Mouse (Mus musculus): ENCODE data around the gene Ccl25.
"Not testable (repeated sequence)": the region's sequence is repeated elsewhere in the genome, so short reads cannot be mapped to it uniquely, and the experiment has no call there.

Gene Ccl25

GRCm38 (mm10) chr8:4347661-4348060 lies 22.7 kb downstream of the Ccl25 start:
- DNase-seq, result no peak

GRCm38 (mm10) chr8:4348275-4348674 lies 23.3 kb downstream of the Ccl25 start:
- no peak for DNase-seq

GRCm38 (mm10) chr8:4349335-4349734 lies 24.3 kb downstream of the Ccl25 start:
- no peak for DNase-seq

GRCm38 (mm10) chr8:4350618-4351017 lies 25.6 kb downstream of the Ccl25 start:
- DNase-seq, result no peak

GRCm38 (mm10) chr8:4352562-4352961 lies 27.6 kb downstream of the Ccl25 start:
- not testable (repeated sequence) for DNase-seq

- DNase-seq, result no peak
Observed at GRCm38 (mm10) chr8:4353741-4354140, 28.7 kb downstream of the Ccl25 start.

GRCm38 (mm10) chr8:4354516-4354915 lies 29.5 kb downstream of the Ccl25 start:
- DNase-seq, result no peak

DNA sequence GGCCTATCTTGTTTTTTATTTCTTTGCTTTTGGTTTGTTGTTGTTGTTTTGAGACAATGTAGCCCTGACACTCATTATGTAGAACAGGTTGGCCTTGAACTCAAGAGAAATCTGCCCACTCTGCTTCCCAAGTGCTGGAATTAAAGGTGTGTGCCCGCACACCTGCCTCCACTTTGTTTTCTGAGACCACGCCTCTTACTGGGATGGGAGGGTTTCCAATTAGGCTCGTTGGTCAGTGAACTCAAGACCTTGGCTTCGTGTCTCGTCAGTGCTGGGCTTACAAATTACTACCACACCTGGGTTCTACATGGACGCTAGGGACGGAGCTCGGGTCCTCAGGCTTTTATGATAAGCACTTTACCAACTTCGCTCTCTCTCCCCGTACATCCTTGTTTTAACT lies 30.4 kb downstream of the Ccl25 start:
- DNase-seq, result no peak

DNA sequence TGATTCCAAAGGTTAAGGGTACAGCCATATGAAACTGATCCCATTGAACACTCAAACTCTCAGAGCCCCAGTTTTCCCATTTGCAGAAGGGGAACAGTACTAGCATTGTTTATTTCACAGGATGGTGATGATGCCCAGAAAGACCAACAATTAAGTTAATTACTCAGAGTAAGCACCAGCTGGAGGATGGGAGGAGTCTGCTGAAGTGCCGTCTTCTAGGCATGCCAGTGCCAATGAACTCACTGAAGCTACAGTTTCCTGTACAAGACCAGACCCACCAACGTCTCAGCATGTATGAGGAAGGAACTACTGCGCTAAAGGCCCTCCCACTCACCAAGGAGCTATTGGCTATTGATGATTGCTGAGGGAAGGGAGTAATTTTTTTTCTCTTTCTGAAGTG lies 34.4 kb downstream of the Ccl25 start:
- no peak for DNase-seq

- DNase-seq, result no peak
Observed at GRCm38 (mm10) chr8:4360922-4361321, 35.9 kb downstream of the Ccl25 start.

- no peak for DNase-seq
Observed at GRCm38 (mm10) chr8:4366189-4366588, 41.2 kb downstream of the Ccl25 start.

GRCm38 (mm10) chr8:4367808-4368207 lies 42.8 kb downstream of the Ccl25 start:
- no peak for DNase-seq

GRCm38 (mm10) chr8:4368470-4368869 lies 43.5 kb downstream of the Ccl25 start:
- no peak for DNase-seq

- DNase-seq, result peak; percentile 18
Observed at GRCm38 (mm10) chr8:4370078-4370477, 45.1 kb downstream of the Ccl25 start.

GRCm38 (mm10) chr8:4372657-4373056 lies 47.6 kb downstream of the Ccl25 start:
- DNase-seq, result no peak

DNA sequence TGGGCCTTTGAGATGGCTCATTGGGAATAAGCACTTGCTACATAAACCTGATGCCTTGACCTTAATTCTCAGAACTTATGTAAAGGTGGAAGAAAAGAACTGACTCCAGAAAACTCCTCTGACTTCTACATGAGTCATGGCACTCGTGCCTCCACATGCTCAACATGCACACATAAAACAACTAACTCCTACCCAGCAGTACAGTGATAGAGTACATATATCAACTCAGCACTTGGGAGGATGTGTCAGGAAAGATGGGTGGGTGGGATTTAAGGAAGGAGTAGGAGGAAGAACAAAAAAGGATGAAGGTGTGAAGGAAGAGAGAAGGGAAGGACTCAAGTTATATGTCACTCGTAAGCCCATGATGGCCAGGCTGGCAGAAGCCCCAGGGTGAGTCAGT lies 76.4 kb downstream of the Ccl25 start:
- DNase-seq, result no peak

DNA sequence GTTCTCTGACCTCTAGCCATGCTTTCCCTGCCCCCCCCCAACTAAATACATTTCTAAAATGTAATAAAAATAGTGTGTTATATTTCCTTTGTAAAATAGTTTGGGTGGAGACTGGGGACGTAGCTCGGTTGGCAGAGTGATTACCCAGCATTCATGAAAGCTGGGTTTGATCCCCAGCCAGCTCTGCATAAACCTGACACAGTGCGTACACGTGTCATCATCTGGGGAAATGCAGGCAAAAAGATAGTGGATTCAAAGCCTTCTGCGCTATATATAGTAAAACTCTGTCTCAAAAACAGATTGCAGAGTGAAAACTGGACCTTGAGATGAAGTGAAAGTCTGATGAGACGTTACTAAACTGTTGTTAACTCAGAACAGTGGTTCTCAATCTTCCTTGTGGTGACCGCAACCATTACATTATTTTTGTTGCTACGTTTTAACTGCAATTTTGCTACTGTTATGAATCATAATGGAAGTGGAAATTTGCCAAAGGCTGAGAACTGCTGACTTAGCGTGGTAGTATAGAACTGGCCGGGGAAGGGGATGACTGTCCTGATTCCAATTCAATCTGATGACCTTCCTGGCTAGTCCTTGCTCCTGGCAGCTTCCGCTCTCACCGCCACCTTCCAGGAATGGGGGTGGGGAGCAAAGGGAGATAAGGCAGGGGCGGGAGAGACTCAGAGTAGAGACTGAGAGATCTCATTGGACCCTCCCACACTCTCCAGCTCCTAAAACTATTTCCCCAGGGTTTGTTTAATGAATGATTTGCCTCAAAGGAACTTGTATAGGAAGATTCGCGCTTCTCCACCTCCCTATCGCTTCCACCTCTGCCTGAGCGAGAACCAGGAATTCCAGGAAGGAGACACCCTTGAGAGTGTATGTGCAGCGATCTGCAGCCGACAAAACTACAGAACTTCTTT lies 79.2 kb downstream of the Ccl25 start:
- no peak for DNase-seq

DNA sequence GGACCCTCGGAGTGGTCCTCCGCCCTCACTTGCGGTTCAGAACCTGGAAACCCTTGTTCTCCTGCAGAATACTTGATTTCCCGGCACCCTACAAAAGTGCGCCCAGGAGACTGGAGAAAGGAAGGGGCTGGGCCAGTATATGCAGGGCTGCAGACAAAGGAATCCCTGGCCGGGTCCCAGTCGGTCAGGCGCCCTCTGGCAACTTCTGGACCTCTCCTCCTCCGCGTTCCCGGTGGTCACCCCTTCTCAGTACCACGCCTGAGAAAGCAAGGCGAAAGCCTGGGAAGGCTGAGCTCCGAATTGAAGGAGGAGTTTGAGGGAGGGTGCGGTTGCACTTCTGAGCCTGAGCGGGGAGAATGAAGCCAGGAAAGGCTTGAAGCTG lies 79.9 kb downstream of the Ccl25 start:
- no peak for DNase-seq

GRCm38 (mm10) chr8:4408425-4408824 lies 83.4 kb downstream of the Ccl25 start:
- not testable (repeated sequence) for DNase-seq
